Mouse (Mus musculus) heart, embryonic 12.5 days (tissue): ENCODE measurements at regions not wholly inside any gene's neighbourhood (a gene's known extent, or its start where the extent isn't known, plus 50 kb on each side); places are given as distances from the start of the nearest gene placed in this dataset.

Experiments used
- ATAC-seq: fragments of 200-750 bp; cut with Nextera tagmentation; 2 replicates; pipeline ENCODE4 v1.8.0; 2017; ENCODE audit warnings: moderate TSS enrichment, moderate library complexity; ENCODE audit not compliant: insufficient number of reproducible peaks, low FRiP score
- H3K27ac ChIP-seq: fragments of 300-500 bp; sonication (generic); 2 replicates; pipeline ENCODE4 v1.5.1; 2016; ENCODE audit warnings: mild to moderate bottlenecking, moderate library complexity; ENCODE audit not compliant: poor library complexity, severe bottlenecking
- H3K27me3 ChIP-seq: fragments of 300-500 bp; sonication (generic); replicated peaks from 2 replicates; pipeline ENCODE4 v1.6.1; 2016; ENCODE audit warnings: mild to moderate bottlenecking, moderate library complexity
- H3K36me3 ChIP-seq: fragments of 300-500 bp; sonication (generic); 2 replicates; pipeline ENCODE4 v1.6.1; 2016; ENCODE audit warnings: mild to moderate bottlenecking, moderate library complexity
- H3K4me1 ChIP-seq: fragments of 300-500 bp; sonication (generic); replicated peaks from 2 replicates; pipeline ENCODE4 v1.6.1; 2016; ENCODE audit warnings: mild to moderate bottlenecking
- H3K4me2 ChIP-seq: fragments of 300-500 bp; sonication (generic); 2 replicates; pipeline ENCODE4 v1.6.1; 2016; ENCODE audit warnings: mild to moderate bottlenecking, moderate library complexity
- H3K4me3 ChIP-seq: fragments of 300-500 bp; sonication (generic); 2 replicates; pipeline ENCODE4 v1.5.1; 2016; ENCODE audit warnings: mild to moderate bottlenecking
- H3K9ac ChIP-seq: fragments of 300-500 bp; sonication (generic); 2 replicates; pipeline ENCODE4 v1.6.1; 2016; ENCODE audit warnings: mild to moderate bottlenecking, moderate library complexity
- H3K9me3 ChIP-seq: fragments of 300-500 bp; sonication (generic); replicated peaks from 2 replicates; pipeline ENCODE4 v1.6.1; 2016; ENCODE audit warnings: mild to moderate bottlenecking, moderate library complexity
- WGBS: fragments of 180-500 bp; shearing (Covaris S2); methylation state at CpG from one replicate; pipeline ENCODE4 v1.1.7; 2016; 5-methylcytosine and 5-hydroxymethylcytosine counted together

GRCm38 (mm10) chr10:91580959-91581358, 399.8 kb upstream of the Tmpo start:
- WGBS, result 83% methylated on average over 11 of the region's 11 CpGs
- ATAC-seq, result no peak
- no peak overlapping the region for H3K9ac ChIP-seq

GRCm38 (mm10) chr10:91575323-91576064, 394.4 kb upstream of the Tmpo start:
- no peak overlapping the region for H3K4me2 ChIP-seq
- H3K4me1 ChIP-seq, result no peaks in the 10 kb centered on the region
- 73% methylated on average over 17 of the region's 17 CpGs for WGBS
- no peak overlapping the region for H3K4me3 ChIP-seq
- H3K36me3 ChIP-seq, result no peaks in the 10 kb centered on the region
- H3K27ac ChIP-seq, result no peak overlapping the region
- ATAC-seq, result no peak
- no peaks in the 10 kb centered on the region for H3K27me3 ChIP-seq
- H3K9me3 ChIP-seq, result 0 out of 2 replicates have a peak, but pooled peaks cover 5% of the 10 kb centered on the region
- no peak overlapping the region for H3K9ac ChIP-seq

More at GRCm38 (mm10) chr10:91580959-91581358, 399.8 kb upstream of the Tmpo start:
- H3K27ac ChIP-seq, result no peak overlapping the region
- no peak overlapping the region for H3K4me2 ChIP-seq
- 0 out of 2 replicates have a peak, but pooled peaks cover 5% of the 10 kb centered on the region for H3K9me3 ChIP-seq
- no peak overlapping the region for H3K4me3 ChIP-seq
- no peaks in the 10 kb centered on the region for H3K27me3 ChIP-seq
- H3K36me3 ChIP-seq, result no peaks in the 10 kb centered on the region
- H3K4me1 ChIP-seq, result no peaks in the 10 kb centered on the region

- 83% methylated on average over 7 of the region's 7 CpGs for WGBS
- Histone ChIP-seq H3K9ac (no peak overlapping the region), H3K27me3 (no peaks in the 10 kb centered on the region), H3K9me3 (no peaks in the 10 kb centered on the region), H3K4me1 (no peaks in the 10 kb centered on the region), H3K4me2 (no peak overlapping the region), H3K4me3 (no peak overlapping the region), H3K27ac (no peak overlapping the region), H3K36me3 (no peaks in the 10 kb centered on the region)
- no peak for ATAC-seq
Measured at GRCm38 (mm10) chr10:91572796-91573195, 391.7 kb upstream of the Tmpo start.

- Histone ChIP-seq H3K4me3 (no peak overlapping the region), H3K4me2 (no peak overlapping the region), H3K9ac (no peak overlapping the region), H3K27ac (no peak overlapping the region), H3K9me3 (no peaks in the 10 kb centered on the region), H3K36me3 (no peaks in the 10 kb centered on the region), H3K4me1 (no peaks in the 10 kb centered on the region), H3K27me3 (no peaks in the 10 kb centered on the region)
- no peak for ATAC-seq
- 83% methylated on average over 6 of the region's 6 CpGs for WGBS
Measured at GRCm38 (mm10) chr10:91569046-91569445, 387.9 kb upstream of the Tmpo start.

GRCm38 (mm10) chr10:91566116-91566774, 385.1 kb upstream of the Tmpo start:
- no peak overlapping the region for H3K4me3 ChIP-seq
- H3K36me3 ChIP-seq, result no peaks in the 10 kb centered on the region
- no peaks in the 10 kb centered on the region for H3K27me3 ChIP-seq
- no peak overlapping the region for H3K27ac ChIP-seq
- no peak overlapping the region for H3K9ac ChIP-seq
- no peak for ATAC-seq
- WGBS, result 78% methylated on average over 7 of the region's 7 CpGs
- H3K9me3 ChIP-seq, result no peaks in the 10 kb centered on the region
- H3K4me1 ChIP-seq, result no peaks in the 10 kb centered on the region
- no peak overlapping the region for H3K4me2 ChIP-seq

- H3K9me3 ChIP-seq, result no peaks in the 10 kb centered on the region
- no peak overlapping the region for H3K4me3 ChIP-seq
- H3K4me2 ChIP-seq, result no peak overlapping the region
- no peak overlapping the region for H3K9ac ChIP-seq
- H3K36me3 ChIP-seq, result no peaks in the 10 kb centered on the region
- no peaks in the 10 kb centered on the region for H3K27me3 ChIP-seq
- no peak overlapping the region for H3K27ac ChIP-seq
- no peaks in the 10 kb centered on the region for H3K4me1 ChIP-seq
- 89% methylated on average over 5 of the region's 5 CpGs for WGBS
- ATAC-seq, result no peak
Measured at GRCm38 (mm10) chr10:91559307-91559706, 378.2 kb upstream of the Tmpo start.

- H3K36me3 ChIP-seq, result no peaks in the 10 kb centered on the region
- 35% methylated on average over 4 of the region's 4 CpGs for WGBS
Measured at GRCm38 (mm10) chr10:91548071-91548470, 367.0 kb upstream of the Tmpo start.

GRCm38 (mm10) chr10:91546140-91546539, 365.0 kb upstream of the Tmpo start:
- H3K27me3 ChIP-seq, result peaks cover 36% of the 10 kb centered on the region
- H3K27ac ChIP-seq, result no peak overlapping the region
- 53% methylated on average over 9 of the region's 9 CpGs for WGBS
- H3K9ac ChIP-seq, result no peak overlapping the region
- peaks cover 14% of the 10 kb centered on the region for H3K4me1 ChIP-seq
- no peaks in the 10 kb centered on the region for H3K9me3 ChIP-seq
- H3K36me3 ChIP-seq, result no peaks in the 10 kb centered on the region
- no peak overlapping the region for H3K4me2 ChIP-seq
- no peak for ATAC-seq
- H3K4me3 ChIP-seq, result no peak overlapping the region

More at GRCm38 (mm10) chr10:91548071-91548470, 367.0 kb upstream of the Tmpo start:
- H3K27ac ChIP-seq, result no peak overlapping the region
- H3K4me3 ChIP-seq, result no peak overlapping the region
- H3K4me2 ChIP-seq, result no peak overlapping the region
- H3K27me3 ChIP-seq, result peaks cover 28% of the 10 kb centered on the region
- no peak for ATAC-seq
- no peak overlapping the region for H3K9ac ChIP-seq
- H3K9me3 ChIP-seq, result no peaks in the 10 kb centered on the region
- H3K4me1 ChIP-seq, result peaks cover 9% of the 10 kb centered on the region

- WGBS, result 50% methylated on average over 3 of the region's 3 CpGs
- H3K4me3 ChIP-seq, result no peak overlapping the region
- peaks cover 14% of the 10 kb centered on the region for H3K4me1 ChIP-seq
- H3K9ac ChIP-seq, result no peak overlapping the region
- H3K27me3 ChIP-seq, result peaks cover 36% of the 10 kb centered on the region
- no peak overlapping the region for H3K4me2 ChIP-seq
- no peaks in the 10 kb centered on the region for H3K36me3 ChIP-seq
- ATAC-seq, result no peak
- H3K9me3 ChIP-seq, result no peaks in the 10 kb centered on the region
- no peak overlapping the region for H3K27ac ChIP-seq
Measured at GRCm38 (mm10) chr10:91545421-91545820, 364.3 kb upstream of the Tmpo start.

- H3K4me3 ChIP-seq, result no peak overlapping the region
- H3K27me3 ChIP-seq, result peaks cover 27% of the 10 kb centered on the region
- no peak overlapping the region for H3K4me2 ChIP-seq
- no peaks in the 10 kb centered on the region for H3K36me3 ChIP-seq
- no peaks in the 10 kb centered on the region for H3K9me3 ChIP-seq
- ATAC-seq, result no peak
- no peak overlapping the region for H3K9ac ChIP-seq
- no peak overlapping the region for H3K27ac ChIP-seq
- WGBS, result 74% methylated on average over 3 of the region's 3 CpGs
- peaks cover 14% of the 10 kb centered on the region for H3K4me1 ChIP-seq
Measured at GRCm38 (mm10) chr10:91543167-91543918, 362.2 kb upstream of the Tmpo start.

GRCm38 (mm10) chr10:91542201-91542604, 361.1 kb upstream of the Tmpo start:
- no peak for ATAC-seq
- no peaks in the 10 kb centered on the region for H3K9me3 ChIP-seq
- peaks cover 15% of the 10 kb centered on the region for H3K27me3 ChIP-seq
- H3K9ac ChIP-seq, result no peak overlapping the region
- no peak overlapping the region for H3K27ac ChIP-seq
- no peaks in the 10 kb centered on the region for H3K36me3 ChIP-seq
- peaks cover 14% of the 10 kb centered on the region for H3K4me1 ChIP-seq
- WGBS, result 13% methylated on average over 9 of the region's 9 CpGs
- no peak overlapping the region for H3K4me2 ChIP-seq
- H3K4me3 ChIP-seq, result no peak overlapping the region
